Mouse (Mus musculus) T-helper 2 cell (primary cell): ENCODE measurements around the gene Gm21818.
"Not testable (repeated sequence)": the region's sequence is repeated elsewhere in the genome, so short reads cannot be mapped to it uniquely, and the experiment has no call there.

Experiments used
- in situ Hi-C: fragments of 300-600 bp; cut with MboI, MseI; formaldehyde crosslinking; loops from one replicate; pipeline ENCODE4 v1.15.1; 2025; ENCODE audit warnings: high pct_unique_total_duplicates

Gene Gm21818

GRCm38 (mm10) chr13:120172133-120172532, at the start of gene Gm21818:
Gene Gm21818 (plus strand): TSS chr13:120172433.
- in situ Hi-C loops, result loop anchor here (10.0 kb wide), 1 partner anchor 277 kb away; the partner anchor contains the start of gene Tcstv1

- in situ Hi-C loops, result loop anchor here (5.0 kb wide), 1 partner anchor 213 kb away; the partner anchor contains the start of gene Gm21761
These were observed 32.3 kb upstream of the Gm21818 start, which contains the start of gene Gm20767 for GRCm38 (mm10) chr13:120139946-120140345. Gene Gm20767 (plus strand): TSS chr13:120140246.

GRCm38 (mm10) chr13:120142348-120142747, 29.9 kb upstream of the Gm21818 start:
- in situ Hi-C loops, result loop anchor here (5.0 kb wide), 1 partner anchor 215 kb away; the partner anchor contains the start of gene Gm21761

GRCm38 (mm10) chr13:120149660-120150407, 22.4 kb upstream of the Gm21818 start:
- in situ Hi-C loops, result not testable (repeated sequence)

GRCm38 (mm10) chr13:120150589-120150988, 21.6 kb upstream of the Gm21818 start:
- in situ Hi-C loops, result not testable (repeated sequence)

- in situ Hi-C loops, result not testable (repeated sequence)
These were observed 3.9 kb upstream of the Gm21818 start for GRCm38 (mm10) chr13:120168301-120168700.

GRCm38 (mm10) chr13:120196189-120196821, 24.1 kb downstream of the Gm21818 start:
- in situ Hi-C loops, result loop anchor here (10.0 kb wide), 1 partner anchor 322 kb away; no protein-coding TSS in a partner anchor

- in situ Hi-C loops, result not testable (repeated sequence)
These were observed 43.6 kb downstream of the Gm21818 start, which contains the start of gene Gm21762 for GRCm38 (mm10) chr13:120215847-120216246. Gene Gm21762 (minus strand): TSS chr13:120215947.

GRCm38 (mm10) chr13:120220922-120221321, 48.7 kb downstream of the Gm21818 start:
- in situ Hi-C loops, result not testable (repeated sequence)

- in situ Hi-C loops, result not testable (repeated sequence)
These were observed 50.9 kb downstream of the Gm21818 start for GRCm38 (mm10) chr13:120223012-120223659.
